Comparison of ENCODE assay signal across 13 mouse cellular contexts in genomic region chr9:10101812-10102440, GRCm38 (mm10).
"Had no signal": no experiment of that assay in that cellular context is flagged by ENCODE, and none has a peak within 500 bp of the region (broad histone marks: within the 10 kb centered on the region; RNA-seq: fewer than 3 reads in every experiment).

No protein-coding gene starts in this region.

- H3K27me3 ChIP-seq: intestine, embryonic 15.5 days; limb, embryonic 12.5 days; liver, embryonic 13.5 days had no signal

- H3K4me2 ChIP-seq: intestine, embryonic 15.5 days; limb, embryonic 12.5 days; liver, embryonic 13.5 days; midbrain, embryonic 11.5 days had no signal

- H3K9ac ChIP-seq: intestine, embryonic 15.5 days; limb, embryonic 12.5 days; liver, embryonic 13.5 days had no signal

- H3K27ac ChIP-seq: intestine, embryonic 15.5 days; left cerebral cortex, adult 2 months; limb, embryonic 12.5 days; liver, embryonic 13.5 days had no signal

- H3K9me3 ChIP-seq: intestine, embryonic 15.5 days; limb, embryonic 12.5 days; liver, embryonic 13.5 days had no signal

- H3K4me3 ChIP-seq: intestine, embryonic 15.5 days; left cerebral cortex, adult 2 months; limb, embryonic 12.5 days; liver, embryonic 13.5 days had no signal

- ATAC-seq: hindbrain, embryonic 16.5 days; intestine, embryonic 15.5 days had no signal

- H3K4me1 ChIP-seq: intestine, embryonic 15.5 days; limb, embryonic 12.5 days; liver, embryonic 13.5 days had no signal

- DNase-seq: kidney, adult 11 months; layer of hippocampus, postnatal 36 days; liver; liver, embryonic 13.5 days; lung, postnatal 14 days; lung, postnatal 4 days; midbrain, embryonic 14.5 days; thymus, postnatal 25 days had no signal

- H3K36me3 ChIP-seq: intestine, embryonic 15.5 days; limb, embryonic 12.5 days; liver, embryonic 13.5 days had no signal
